Mouse (Mus musculus) lung, adult 2 months (tissue): ENCODE measurements around the gene Gm28729. TPM values are rescaled to one million over a fixed set of nuclear protein-coding genes. Genes with fewer than 3 reads are reported as not detected.
A peak's percentile ranks its signal among the peaks of the same experiment; 100 is the strongest.

Experiments
- DNase-seq: peaks from one replicate; pipeline ENCODE4 v3.0.0; 2022
- H3K4me1 ChIP-seq: fragments of 200-500 bp; 2 replicates; pipeline ENCODE4 v1.6.1; 2011; ENCODE audit warnings: low read length; ENCODE audit not compliant: control insufficient read depth, insufficient read depth
- H3K4me3 ChIP-seq: fragments of 200-500 bp; replicated peaks from 2 replicates; pipeline ENCODE3; 2011; ENCODE audit warnings: low read depth, mild to moderate bottlenecking, control low read depth, low read length; ENCODE audit errors: extremely low read depth
- CTCF ChIP-seq: fragments of 200-500 bp; IDR thresholded peaks from 2 replicates; pipeline ENCODE4 v1.5.1; 2011; ENCODE audit warnings: mild to moderate bottlenecking, low read length, control low read depth; ENCODE audit not compliant: insufficient read depth
- POLR2A ChIP-seq: fragments of 200-500 bp; IDR thresholded peaks from 2 replicates; pipeline ENCODE4 v1.6.1; 2011; ENCODE audit warnings: low read depth, mild to moderate bottlenecking, control low read depth, low read length, borderline replicate concordance; ENCODE audit errors: extremely low read depth
- WGBS: fragments of 180-500 bp; shearing (Covaris S2); methylation state at CpG from one replicate; pipeline ENCODE4 v1.1.7; 2018; 5-methylcytosine and 5-hydroxymethylcytosine counted together
- polyA plus RNA-seq: library from polyadenylated mRNA; depleted of rRNA; stranded (reverse); fragments of >200 nt; gene quantifications from 2 replicates; pipeline ENCODE4 v1.2.3, GENCODE M21; 2012; rRNA removed

The Gm28729 gene
- polyA plus RNA-seq, 1 experiment = 2.8 TPM

DNA sequence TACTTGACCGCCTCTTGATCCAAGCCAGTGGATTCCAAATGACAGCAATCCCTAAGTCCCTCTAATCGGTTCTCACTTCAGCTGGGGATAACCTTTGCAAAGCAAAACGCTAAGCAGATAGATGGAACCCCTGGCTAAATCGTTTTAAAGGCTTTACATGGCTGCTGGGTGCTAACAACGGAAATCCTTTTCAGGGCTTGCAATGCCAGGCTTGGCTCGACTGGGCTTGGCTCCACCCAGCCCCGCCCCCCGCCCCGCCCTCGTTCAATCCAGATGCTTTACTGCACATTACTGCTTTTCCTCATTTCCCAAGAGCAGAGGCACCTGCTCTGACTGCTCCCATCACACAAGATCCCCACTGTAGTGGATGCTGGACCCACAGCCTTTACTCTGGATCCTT is 83.0 kb downstream of the Gm28729 start:
- WGBS = 32% methylated on average over 10 of the region's 10 CpGs
- DNase-seq = no peak
- TF ChIP-seq CTCF = no peak
- TF ChIP-seq POLR2A = no peak

GRCm38 (mm10) chr9:96438334-96438871 is 86.7 kb downstream of the Gm28729 start:
- WGBS = 1% methylated on average over 8 of the region's 8 CpGs
- H3K4me1 ChIP-seq = peaks cover 15% of the 10 kb centered on the region
- TF ChIP-seq CTCF = no peak
- no peak for TF ChIP-seq POLR2A
- DNase-seq = peak; percentile 60
- H3K4me3 ChIP-seq = peak overlapping the region; percentile 54

More for the DNA sequence above, 83.0 kb downstream of the Gm28729 start:
- peaks cover 8% of the 10 kb centered on the region for H3K4me1 ChIP-seq
- no peak overlapping the region for H3K4me3 ChIP-seq

GRCm38 (mm10) chr9:96437805-96438333 is 87.2 kb downstream of the Gm28729 start:
- peaks cover 15% of the 10 kb centered on the region for H3K4me1 ChIP-seq
- TF ChIP-seq POLR2A = no peak; the same call in 1 of the 2 replicates
- peak; percentile 26; the same call in 1 of the 2 replicates for TF ChIP-seq CTCF
- H3K4me3 ChIP-seq = peak overlapping the region; percentile 54
- peak; percentile 68 for DNase-seq
- WGBS = under 1% methylated on average over 25 of the region's 25 CpGs

DNA sequence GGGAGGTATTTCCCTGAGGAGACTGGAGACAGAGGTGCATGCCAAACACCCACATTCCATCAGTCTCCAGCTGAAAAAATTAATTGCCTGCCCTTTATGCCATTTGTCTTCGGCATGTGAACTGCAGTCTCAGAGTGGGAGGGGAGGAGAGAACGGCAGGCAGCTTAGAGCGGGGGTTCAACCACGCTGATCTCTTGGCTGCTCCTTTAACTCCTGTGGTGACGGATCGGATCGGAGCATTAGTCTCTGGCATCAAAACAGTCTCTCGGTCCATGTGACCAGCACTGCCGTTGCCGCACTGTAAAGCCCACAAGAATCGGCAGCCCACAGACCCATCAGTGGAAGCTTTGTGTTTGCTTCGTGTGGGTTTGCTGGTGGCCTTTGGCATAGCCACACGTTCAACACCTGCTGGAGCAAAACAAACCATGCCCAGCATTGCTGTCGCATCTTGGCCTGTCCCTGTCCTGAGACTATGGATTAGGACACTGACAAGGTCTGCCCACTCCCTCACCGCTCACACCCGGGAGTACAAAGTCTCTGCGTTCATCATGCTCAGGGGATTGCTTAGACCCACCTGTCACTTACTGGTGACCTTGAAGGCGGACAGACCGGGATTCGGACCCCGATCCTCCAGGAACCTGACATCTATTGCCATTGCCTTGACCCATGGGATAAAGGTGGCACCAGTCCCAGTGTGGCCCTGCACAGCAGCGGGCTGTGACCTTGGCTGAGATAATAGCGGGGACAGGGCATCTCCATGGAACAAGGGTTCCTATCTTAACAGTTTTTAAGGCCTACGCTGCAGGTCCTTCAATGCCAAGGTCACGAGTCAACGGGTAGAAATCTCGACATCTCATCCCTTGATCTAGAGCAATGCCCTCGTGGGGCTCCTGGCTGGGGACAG is 87.9 kb downstream of the Gm28729 start:
- no peak for DNase-seq
- WGBS = 15% methylated on average over 28 of the region's 28 CpGs

More for the DNA sequence above, 87.9 kb downstream of the Gm28729 start:
- TF ChIP-seq POLR2A (no peak), CTCF (no peak)
- Histone ChIP-seq H3K4me1 (peaks cover 17% of the 10 kb centered on the region), H3K4me3 (peak overlapping the region; percentile 54)

Other genes with a start within 250 kb of the Gm28729 start
- gene Atp1b3, start 160.8 kb downstream of the Gm28729 start, polyA plus RNA-seq = 98.2 and 101 TPM in 2 replicates
- gene Rnf7, start 46.6 kb downstream of the Gm28729 start, polyA plus RNA-seq = 183 and 200 TPM in 2 replicates
- 1.4 and 2.3 TPM in 2 replicates for gene Rasa2, start 106.4 kb upstream of the Gm28729 start, polyA plus RNA-seq
- 15.0 and 16.1 TPM in 2 replicates for gene Zbtb38, start 227.6 kb upstream of the Gm28729 start, polyA plus RNA-seq